Mouse (Mus musculus) ovary, adult 18-20 months (tissue): ENCODE results near the gene Vrtn.

Experiments
- DNase-seq: peaks from one replicate; pipeline ENCODE4 v3.0.0; 2022; ENCODE audit warnings: low spot score, mixed read lengths

Vrtn gene

DNA sequence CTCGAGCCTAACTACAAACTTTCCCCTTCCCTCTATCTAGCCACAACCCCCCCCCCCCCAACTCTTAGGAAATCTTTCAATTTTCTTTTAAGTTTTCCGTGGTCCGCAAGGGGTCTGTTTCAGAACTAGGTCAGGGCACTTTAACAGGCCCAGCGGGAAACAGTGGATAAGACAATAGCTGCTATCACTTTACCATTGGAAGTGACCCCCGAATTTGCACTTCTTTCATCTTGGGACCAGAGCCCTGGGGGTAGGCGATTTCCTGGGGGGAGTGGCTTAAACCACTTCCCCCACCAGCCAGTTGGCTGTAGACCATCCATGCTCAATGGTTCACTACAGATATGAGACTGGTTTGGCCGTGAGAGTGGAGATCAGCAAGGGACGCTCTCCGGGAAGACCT, at the start of gene Vrtn:
Gene Vrtn (plus strand): TSS at position 366 of the 400 bp plus-strand sequence.
- no peak for DNase-seq

DNA sequence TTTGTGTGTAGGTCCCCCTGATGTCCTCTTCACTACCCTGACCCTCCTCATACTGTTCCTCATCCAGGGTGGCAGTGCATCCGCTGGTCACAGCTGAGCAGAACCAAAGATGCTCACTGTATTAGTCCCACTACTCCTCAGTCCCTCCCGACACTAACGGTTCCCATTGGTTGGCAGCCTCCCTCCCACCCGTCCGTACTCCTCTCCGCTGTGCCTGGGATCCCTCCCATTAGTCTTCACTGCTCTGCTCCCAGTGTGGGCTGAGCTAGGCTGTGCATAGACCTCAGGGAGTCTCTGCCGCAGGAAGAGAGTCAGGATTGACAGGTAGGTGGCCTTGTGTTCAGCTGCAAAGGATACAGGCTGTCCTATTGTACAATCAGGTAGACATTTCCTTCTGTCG, 42.5 kb upstream of the Vrtn start:
- no peak for DNase-seq

DNA sequence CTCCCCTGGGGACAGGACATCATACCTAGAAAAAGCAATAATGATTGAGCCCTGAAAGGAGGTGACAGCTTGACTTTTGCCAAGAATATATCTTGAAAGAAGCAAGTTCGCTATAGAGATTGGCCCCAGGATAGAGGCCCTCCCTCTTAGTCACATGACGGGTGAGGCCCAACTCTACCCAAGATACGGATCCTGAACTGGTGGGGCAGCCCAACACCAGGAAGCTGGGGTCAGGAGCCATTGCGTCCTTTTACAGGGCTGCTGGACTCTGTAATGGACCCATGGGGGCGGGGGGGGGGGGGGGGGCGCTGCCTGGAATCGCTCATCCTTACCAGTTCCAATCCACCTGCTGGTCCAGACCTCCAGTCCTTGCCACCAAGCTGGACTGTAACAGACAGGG, 36.8 kb upstream of the Vrtn start:
- no peak for DNase-seq

DNA sequence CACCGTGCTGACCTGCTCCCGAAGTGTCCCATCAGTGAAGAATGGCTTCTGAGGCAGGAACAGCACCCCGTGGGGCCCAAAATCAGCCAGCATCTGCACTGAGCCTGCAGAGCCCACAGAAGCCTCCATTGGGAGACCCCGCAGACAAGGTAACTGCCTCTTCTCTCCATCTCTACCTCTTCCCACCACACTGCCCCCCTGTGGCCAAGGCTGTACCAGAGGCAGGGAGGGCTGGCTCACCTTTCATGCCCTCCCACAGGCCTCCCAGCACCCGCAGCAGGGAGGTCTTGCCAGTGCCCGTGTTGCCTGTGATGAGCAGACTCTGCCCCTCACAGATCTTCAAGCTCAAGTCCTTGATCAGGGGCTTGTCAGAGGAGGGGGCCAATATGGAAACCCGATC, 35.0 kb upstream of the Vrtn start:
- DNase-seq = no peak

DNA sequence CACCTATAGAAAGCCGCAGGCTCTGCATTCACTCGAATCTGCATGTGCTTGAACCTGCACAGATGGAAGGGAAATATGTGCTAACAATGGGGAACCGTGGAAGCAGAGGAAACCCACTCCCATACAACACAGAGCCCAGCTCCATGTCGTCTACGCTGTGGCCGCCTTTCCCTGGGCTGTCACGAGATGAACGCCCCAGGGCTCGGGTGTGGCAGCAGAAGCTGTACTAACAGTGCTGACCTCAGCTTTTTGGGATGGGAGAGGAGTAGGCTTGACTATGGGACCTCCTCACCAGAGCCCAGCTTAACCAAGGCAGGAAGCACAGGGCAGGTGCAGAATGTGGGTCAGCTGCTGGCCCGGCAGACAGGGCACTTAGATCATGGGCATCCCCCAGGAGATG, 29.1 kb upstream of the Vrtn start:
- no peak for DNase-seq

DNA sequence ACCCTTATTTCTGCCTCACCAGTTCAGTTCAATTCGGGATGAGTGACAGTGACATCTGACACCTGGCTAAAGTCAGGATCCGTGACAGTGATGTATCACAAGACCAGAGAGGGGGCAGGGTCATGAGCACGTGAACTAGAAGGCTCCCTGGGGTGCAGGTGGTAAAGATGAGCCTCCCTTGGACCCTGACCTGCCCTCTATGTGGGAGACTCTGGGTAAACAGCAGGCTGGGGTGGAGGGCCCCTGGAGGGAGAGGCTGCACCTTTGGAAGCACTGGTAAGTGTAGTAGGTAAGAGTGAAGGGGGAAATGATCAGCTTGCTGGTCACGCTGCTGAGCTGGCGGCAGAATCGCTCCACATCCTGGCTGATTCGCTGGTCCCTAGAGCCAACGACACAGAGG, 28.3 kb upstream of the Vrtn start:
- DNase-seq = no peak

DNA sequence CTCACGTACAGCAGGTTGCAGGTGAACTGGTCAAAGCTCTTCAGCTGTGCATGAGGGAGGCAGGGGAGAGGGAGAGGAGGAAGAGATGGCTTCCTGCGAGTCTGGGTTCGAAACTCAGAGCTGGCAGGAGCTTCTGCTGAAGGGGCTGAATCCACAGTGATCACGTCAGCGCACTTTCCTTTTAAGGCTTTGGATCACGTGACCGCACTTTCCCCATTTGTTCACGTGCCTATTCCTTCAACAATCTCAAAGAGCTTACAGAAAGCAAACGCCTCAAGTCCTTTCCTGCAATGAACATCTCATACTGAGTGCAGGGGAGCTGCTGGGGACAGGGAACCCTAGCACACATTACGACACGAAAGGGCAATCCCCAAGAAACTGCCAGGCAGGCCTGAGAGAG, 26.8 kb upstream of the Vrtn start:
- no peak for DNase-seq

DNA sequence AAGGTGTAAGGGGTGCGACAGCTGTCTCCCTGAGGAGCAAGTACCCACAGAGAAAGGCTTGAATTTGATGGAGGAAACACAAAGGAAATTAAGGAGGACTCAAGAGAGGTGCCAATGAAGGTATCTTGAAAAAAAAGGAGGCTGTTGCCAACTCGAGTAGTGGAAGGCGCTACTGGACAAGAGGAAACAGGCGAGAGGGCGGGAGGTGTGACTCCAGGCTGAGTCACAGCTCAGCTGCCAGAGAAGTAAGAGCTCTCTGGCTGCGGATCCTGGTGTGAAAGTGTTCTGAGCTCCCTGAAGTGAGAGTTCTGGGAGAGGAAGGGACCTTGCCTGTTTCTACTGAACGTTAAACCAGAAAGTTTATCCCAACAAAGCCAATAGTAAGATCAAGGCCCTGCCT, 26.3 kb upstream of the Vrtn start:
- DNase-seq = no peak

DNA sequence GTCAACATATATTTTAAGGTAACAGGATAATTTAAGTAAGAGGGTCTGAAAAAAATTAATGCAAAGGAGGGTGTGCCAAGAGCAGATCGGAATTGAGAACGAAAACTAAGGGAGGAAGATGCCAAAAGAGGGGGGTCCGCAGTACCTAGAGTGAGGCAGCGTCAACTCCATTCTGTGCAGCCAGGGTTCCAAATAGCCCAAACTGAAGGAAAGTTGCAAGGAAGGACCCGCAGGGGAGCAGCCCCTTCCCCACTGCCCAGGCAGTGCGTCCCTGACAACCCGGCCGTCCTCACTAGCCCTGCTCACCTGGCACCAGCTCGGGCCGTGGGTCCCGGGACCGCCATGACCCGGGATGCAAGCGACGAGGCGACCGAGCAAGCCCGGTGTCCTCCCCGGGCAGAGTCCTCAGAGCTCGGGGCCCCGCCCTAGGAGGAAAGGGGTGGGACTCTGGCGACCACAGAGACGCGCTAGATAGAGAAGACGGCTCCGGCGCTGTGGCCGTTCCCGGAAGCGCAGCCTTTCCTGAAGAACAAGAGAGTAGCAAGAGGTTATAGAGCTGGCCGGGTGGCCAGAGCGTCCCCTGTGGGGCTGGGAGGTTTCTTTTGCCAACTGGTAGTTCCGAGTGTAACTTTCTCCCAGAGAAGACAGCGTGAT, 23.7 kb upstream of the Vrtn start, which contains the start of gene Abcd4:
Gene Abcd4 (minus strand): TSS at position 437 of the 654 bp plus-strand sequence.
- peak; percentile 91 for DNase-seq

DNA sequence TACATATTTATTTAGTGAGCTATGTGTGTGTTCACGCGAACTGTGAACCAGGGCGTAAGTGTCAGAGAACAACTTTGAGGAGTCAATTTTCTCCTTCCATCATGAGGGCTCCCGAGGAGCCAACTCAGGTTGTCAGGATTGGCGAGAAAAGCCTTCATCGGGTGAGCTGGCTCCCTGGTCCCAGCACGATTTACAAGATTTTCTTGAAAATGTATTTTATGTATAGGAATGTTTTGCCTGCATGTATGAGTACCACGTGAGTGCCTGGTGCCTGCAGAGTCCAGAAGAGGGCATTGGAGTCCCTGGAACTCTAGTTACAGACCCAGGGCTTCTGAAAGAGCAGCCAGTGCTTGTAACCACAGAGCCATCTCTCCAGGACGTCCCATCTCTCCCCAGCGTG, 23.2 kb upstream of the Vrtn start:
- DNase-seq = no peak

DNA sequence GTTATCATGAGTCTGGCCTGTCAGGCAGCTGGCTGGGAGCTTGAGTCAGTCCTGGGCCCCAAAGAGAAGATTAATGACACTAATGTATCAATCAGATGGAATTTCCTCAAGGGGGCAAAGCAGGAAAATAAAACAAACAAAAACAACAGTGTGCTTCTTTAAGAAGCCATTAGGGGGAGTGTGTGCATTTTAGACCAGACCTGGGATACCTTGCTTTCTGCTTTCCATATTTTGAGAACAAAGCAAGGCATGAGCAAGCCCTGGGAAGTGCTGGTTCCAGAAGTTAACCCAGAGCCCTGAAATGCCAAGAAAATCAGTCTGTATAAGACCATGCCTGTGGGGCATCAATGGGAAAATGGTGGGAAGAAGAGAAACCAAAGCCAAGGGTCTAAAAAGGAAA, 19.8 kb upstream of the Vrtn start:
- no peak for DNase-seq

DNA sequence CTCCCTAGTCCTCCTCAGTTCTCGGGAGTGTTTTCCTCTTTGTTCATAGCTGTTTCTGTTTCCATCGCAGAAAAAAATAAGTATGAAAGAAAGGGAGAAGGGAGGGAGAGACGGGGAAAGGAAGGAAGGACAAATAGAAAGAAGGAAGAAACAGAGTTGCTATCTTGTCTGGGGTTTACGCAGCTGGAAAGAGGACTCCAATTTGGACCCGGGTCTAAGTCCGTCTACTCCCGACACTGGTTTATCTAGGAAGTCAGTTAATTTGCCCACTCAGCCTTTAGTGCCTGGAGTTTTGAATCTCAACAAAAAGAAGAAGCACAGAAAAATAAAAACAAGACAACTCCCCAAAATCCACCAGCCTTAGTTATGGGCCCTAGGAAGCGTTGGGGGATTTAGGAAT, 16.2 kb upstream of the Vrtn start:
- DNase-seq = no peak

DNA sequence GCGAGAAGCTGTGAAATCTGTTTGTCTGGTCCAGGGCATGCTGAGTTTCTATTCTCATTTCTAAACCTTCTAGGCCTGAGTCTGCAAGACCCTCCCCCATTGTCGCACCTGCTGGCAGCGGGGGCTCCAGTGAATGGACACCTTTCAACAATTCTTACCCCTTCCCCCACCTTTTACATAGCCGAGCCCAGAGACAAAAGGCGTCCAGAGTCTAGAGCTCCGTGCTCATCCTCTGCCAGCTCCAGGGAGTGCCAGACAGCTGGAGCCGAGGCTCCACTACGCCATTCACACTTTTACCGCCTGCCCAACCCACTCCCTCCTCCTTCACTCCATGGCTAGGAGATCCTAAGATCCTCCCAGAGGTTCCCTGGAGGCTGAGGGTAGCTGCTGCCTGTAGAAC, 15.7 kb upstream of the Vrtn start:
- DNase-seq = no peak

DNA sequence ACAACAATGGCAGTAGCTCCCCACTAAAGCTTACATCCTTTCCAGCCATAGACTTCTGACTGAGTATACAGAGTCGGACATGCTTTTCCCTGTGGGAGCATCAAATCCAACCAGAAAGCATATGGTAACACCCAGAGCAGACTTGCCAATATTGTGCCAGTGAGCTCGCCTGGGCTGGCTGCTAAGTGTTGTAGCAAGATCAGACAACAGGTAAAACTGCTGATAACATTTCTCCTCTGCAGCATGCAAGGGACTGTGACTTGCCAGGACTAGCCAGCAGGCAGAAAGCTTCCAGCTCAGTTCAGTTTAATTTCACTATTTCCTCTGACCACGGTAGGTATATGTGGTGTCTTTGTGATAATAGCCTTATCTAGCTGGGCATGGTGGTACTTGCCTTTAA, 9.0 kb upstream of the Vrtn start:
- DNase-seq = no peak

DNA sequence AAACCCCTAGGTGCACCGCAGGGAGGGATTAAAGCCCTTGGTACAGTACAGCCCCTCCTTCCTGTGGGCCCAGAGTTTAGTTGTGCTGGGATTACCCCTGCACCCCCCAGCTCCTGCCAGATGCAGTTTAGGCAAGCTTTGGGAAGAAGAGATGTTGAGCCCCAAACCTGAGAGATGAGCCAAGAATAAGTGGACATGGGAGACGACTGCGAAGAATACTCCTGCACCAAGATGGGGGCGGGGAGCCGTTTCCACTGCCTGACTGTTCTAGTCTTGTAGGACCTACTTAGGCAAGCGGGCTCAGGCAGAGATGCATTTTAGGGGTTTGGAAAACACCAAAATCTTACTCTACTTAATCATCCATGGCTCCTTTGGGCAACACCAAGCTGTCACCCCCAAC, 566 bp upstream of the Vrtn start:
- DNase-seq = no peak

DNA sequence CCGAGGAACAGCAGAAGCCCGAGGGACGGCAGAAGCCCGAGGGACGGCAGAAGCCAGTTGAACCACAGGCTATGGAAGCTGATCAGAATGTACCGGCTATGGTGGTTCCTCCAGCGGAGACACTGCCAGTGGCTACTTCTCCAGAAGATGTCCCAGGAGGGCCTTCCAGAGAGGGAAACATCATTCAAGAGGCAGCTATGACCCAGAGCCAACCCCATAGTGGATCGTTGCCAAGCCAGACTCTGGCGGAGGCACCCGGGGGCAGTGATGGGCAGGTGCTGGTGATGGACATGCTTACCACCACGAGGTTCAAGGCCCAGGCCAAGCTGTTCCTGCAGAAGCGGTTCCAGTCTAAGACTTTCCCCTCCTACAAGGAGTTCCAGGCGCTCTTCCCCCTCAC, 9.4 kb downstream of the Vrtn start:
- DNase-seq = no peak

DNA sequence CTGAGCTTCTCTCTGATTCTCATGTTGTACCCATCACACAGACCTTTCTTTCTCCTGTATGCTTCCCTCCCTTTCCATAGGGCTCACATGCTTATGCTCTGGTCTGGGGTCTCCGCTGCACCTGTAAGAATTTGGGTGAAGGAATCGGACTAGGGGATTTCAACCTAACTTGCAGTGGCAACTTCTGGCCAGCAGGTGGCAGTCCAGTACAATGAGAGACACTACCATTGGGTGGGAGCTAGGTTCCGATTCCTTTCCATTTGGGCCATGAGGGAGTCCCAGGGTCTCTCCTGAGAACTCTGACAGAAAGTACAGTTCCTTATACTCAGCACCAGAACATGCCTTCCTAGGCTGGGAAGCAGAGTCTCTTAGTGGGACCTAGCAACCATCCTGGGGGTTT, 13.1 kb downstream of the Vrtn start:
- no peak for DNase-seq

DNA sequence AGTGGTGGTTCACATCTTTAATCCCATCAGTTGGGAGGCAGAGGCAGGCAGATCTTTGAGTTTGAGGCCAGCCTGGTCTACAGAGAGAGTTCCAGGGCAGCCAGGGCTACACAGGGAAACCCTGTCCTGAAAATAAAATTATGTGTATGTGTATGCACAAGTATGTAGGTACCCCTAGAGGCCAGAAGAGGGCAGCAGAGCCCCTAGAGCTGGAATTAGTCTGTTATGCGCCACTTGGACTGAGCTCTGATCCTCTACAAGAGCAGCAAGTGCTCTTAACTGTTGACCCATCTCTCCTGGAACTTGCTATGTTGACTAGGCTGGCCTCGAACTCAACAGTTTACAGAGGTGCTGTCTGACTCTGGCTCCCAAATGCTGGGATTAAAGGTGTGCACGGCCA, 29.7 kb downstream of the Vrtn start:
- no peak for DNase-seq

DNA sequence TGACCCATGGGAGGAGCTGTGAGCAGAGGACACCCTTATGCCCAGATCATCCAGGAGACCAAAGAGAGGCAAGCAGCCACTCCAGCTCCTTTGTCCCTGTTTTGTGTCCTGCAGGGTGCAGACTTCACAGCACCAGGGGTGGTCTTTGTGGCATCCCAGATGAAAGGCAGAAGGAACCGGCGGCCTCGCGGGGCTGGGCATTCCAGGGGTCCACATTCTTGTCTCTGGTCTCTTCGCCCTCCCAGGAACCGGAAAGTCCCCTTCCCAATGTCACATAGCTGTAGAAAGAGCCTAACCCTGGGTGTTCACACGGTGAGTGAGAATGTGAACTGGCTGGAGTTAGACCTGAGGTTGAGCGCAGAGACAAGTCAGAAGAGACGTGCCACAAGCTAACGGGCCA, 30.8 kb downstream of the Vrtn start:
- no peak for DNase-seq

DNA sequence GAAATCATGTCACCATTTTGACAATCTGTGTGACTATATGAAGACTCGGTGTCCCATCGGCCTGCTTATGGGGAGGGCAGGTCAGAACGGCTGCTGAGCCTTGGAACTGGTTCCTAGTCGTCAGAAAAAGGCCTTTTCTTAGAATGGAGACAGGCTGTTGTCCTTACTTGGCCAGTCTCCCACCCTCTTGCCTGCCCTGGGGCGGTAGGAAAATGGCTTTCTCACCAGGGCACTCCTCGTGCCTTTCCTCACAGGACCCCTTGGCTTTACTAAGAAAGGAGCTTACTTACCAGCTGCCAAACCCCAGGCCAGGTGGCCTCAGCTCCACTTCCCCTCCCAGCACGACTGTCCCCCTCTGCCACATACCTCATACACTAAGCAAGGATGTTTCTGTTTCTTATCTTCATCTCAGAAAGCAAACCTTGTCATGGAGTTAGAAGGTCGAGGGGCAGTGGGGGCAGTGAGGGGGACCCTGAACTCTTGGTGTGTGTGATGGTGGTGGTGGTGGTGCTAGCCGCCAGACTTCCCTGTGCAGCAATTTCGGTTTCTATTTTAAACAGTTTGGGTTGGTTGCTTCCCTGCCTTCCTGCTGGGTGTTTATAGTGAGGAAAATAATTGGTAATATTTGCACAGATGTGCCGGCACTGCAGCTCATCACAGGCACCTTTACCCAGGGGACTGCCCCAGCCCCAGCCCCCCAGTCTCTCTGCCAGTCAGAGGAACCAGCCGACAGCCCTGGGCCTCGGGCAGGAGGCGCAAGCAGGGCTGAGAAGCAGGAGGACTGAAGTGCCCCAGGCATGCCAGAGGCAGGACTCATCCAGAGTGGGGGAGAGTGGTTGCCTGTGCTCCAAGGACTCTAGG, 34.1 kb downstream of the Vrtn start:
- no peak for DNase-seq

DNA sequence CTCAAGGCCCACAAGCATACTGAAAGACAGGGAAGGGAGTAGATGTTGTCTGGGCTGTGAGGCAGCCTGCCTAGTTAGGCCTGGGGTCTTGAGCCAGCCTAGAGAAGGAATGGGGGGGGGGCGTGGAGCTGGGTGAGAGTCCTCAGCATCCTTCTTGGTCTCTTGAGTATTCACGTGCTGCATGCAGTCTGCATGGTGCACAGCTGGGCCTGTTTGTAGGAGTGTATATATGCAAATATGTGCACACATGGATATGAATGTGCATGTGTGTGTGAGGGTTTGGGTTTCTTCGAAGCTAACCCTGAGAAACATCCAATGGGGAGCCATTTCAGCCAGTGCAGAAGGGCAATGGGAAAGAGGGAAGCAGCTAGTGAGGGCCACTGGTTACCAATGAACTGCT, 35.2 kb downstream of the Vrtn start:
- DNase-seq = no peak

DNA sequence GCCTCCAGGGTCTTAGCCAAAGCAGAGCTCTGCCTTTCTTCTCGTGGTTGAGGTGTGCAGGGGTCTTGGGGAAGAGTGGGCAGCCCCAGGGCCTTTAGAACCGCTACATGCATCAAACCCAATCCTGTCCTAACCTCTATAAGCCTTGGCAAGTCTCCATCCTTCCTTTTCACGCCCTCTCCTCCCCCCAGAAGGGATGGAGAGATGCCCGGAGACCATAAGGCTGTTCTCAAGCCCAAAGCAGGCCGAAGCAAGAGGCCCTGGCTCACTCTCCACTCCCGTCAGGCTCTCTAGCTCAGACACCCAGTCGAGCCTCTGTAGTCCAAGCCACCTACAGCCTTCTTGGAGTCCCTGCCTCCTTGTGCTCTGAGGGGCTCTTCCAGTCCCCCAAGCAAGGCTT, 43.8 kb downstream of the Vrtn start:
- no peak for DNase-seq

DNA sequence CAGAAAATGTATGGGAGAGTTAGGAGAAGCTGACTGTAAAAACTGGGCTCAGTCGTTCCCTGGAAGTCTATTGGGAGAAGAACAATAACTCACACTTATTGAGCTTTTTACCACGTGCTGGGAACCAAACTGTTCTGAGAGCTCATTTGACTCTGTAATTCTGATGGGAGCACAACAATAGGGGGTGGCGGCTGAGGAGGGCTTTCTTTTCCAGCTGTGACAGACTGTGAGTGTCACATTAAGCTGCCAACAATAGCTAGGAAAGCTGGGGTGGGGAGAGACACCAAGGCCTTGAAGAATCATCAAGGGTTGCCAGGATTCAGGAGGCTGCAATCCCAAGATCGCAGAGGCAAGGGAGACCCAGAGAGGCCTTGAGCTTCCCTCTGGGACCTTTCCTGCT, 45.4 kb downstream of the Vrtn start:
- no peak for DNase-seq

DNA sequence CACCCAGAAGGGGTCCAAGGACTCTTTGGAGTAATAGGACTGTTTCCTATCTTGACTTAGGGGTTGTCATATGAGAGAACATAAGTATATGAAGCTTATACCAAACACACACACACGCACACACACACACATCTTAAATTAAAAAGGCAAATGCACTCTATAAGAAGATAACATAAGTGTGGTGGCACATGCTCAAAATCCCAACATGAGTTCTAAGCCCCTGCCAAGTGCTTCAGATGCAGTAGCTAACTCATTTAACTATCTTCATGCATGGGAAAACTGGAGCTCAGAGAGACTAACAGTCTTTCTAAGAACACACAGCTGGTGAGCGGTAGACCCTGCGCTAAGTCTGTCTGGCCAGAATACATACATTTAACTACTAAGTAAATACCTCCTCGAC, 46.7 kb downstream of the Vrtn start:
- no peak for DNase-seq
